Mouse (Mus musculus): ENCODE measurements around the gene Dnaaf2. TPM values are rescaled to one million over a fixed set of nuclear protein-coding genes. Genes with fewer than 3 reads are reported as not detected.
A peak's percentile ranks its signal among the peaks of the same experiment; 100 is the strongest.

Dnaaf2 gene
- polyA plus RNA-seq, 1 experiment, result 6.5 TPM

- TF ChIP-seq MAX (IDR thresholded peaks at IDR 0.05), result no peak
- TF ChIP-seq CTCF (IDR thresholded peaks at IDR 0.05; ENCODE audit: control insufficient read depth, insufficient read depth, insufficient read length), result no peak
- no peak for TF ChIP-seq USF1 (IDR thresholded peaks at IDR 0.05; ENCODE audit: low read depth)
- TF ChIP-seq MYOG (IDR thresholded peaks at IDR 0.05; ENCODE audit: control insufficient read depth, extremely low read depth, insufficient read length), result no peak
- no peak for TF ChIP-seq FOSL1 (IDR thresholded peaks at IDR 0.05; ENCODE audit: insufficient read depth, low read length, poor library complexity, severe bottlenecking)
- TF ChIP-seq CEBPB (IDR thresholded peaks at IDR 0.05; ENCODE audit: low read depth), result no peak
- TF ChIP-seq MYOD1 (IDR thresholded peaks at IDR 0.05; ENCODE audit: control insufficient read depth, insufficient read length, low read depth), result no peak
- Histone ChIP-seq H3K4me3 (ENCODE audit: insufficient read depth, poor library complexity, severe bottlenecking) (no peak overlapping the region), H3K79me3 (ENCODE audit: low read depth) (peaks cover 54% of the 10 kb centered on the region), H3ac (ENCODE audit: control insufficient read depth, insufficient read length, low read depth) (no peak overlapping the region), H3K27me3 (ENCODE audit: control insufficient read depth, insufficient read depth, insufficient read length) (no peaks in the 10 kb centered on the region), H3K36me3 (ENCODE audit: control insufficient read depth, insufficient read depth) (peaks cover 78% of the 10 kb centered on the region), H3K79me2 (ENCODE audit: control insufficient read depth, insufficient read depth) (peaks cover 78% of the 10 kb centered on the region)
These were observed 8.2 kb downstream of the Dnaaf2 start for GRCm38 (mm10) chr12:69190074-69190473.

GRCm38 (mm10) chr12:69186811-69187471 lies 11.3 kb downstream of the Dnaaf2 start:
- H3K4me3 ChIP-seq (ENCODE audit: insufficient read depth, poor library complexity, severe bottlenecking), result no peak overlapping the region
- peaks cover 82% of the 10 kb centered on the region for H3K79me2 ChIP-seq (ENCODE audit: control insufficient read depth, insufficient read depth)
- peaks cover 68% of the 10 kb centered on the region for H3K36me3 ChIP-seq (ENCODE audit: control insufficient read depth, insufficient read depth)
- TF ChIP-seq CTCF (IDR thresholded peaks at IDR 0.05; ENCODE audit: control insufficient read depth, insufficient read depth, insufficient read length), result no peak
- TF ChIP-seq FOSL1 (IDR thresholded peaks at IDR 0.05; ENCODE audit: insufficient read depth, low read length, poor library complexity, severe bottlenecking), result no peak
- no peak for TF ChIP-seq MYOD1 (IDR thresholded peaks at IDR 0.05; ENCODE audit: control insufficient read depth, insufficient read length, low read depth)
- no peak for TF ChIP-seq MYOG (IDR thresholded peaks at IDR 0.05; ENCODE audit: control insufficient read depth, extremely low read depth, insufficient read length)
- no peak for TF ChIP-seq MAX (IDR thresholded peaks at IDR 0.05)
- TF ChIP-seq USF1 (IDR thresholded peaks at IDR 0.05; ENCODE audit: low read depth), result no peak
- no peak for TF ChIP-seq CEBPB (IDR thresholded peaks at IDR 0.05; ENCODE audit: low read depth)
- H3K27me3 ChIP-seq (ENCODE audit: control insufficient read depth, insufficient read depth, insufficient read length), result no peaks in the 10 kb centered on the region
- peaks cover 42% of the 10 kb centered on the region for H3K79me3 ChIP-seq (ENCODE audit: low read depth)
- no peak overlapping the region for H3ac ChIP-seq (ENCODE audit: control insufficient read depth, insufficient read length, low read depth)

GRCm38 (mm10) chr12:69185371-69185770 lies 12.9 kb downstream of the Dnaaf2 start:
- Histone ChIP-seq H3K27me3 (ENCODE audit: control insufficient read depth, insufficient read depth, insufficient read length) (no peaks in the 10 kb centered on the region), H3K79me3 (ENCODE audit: low read depth) (peaks cover 44% of the 10 kb centered on the region), H3K36me3 (ENCODE audit: control insufficient read depth, insufficient read depth) (peaks cover 65% of the 10 kb centered on the region), H3K79me2 (ENCODE audit: control insufficient read depth, insufficient read depth) (peaks cover 82% of the 10 kb centered on the region), H3ac (ENCODE audit: control insufficient read depth, insufficient read length, low read depth) (no peak overlapping the region), H3K4me3 (ENCODE audit: insufficient read depth, poor library complexity, severe bottlenecking) (peak overlapping the region; percentile 81)
- TF ChIP-seq MYOD1 (IDR thresholded peaks at IDR 0.05; ENCODE audit: control insufficient read depth, insufficient read length, low read depth) (no peak), MAX (IDR thresholded peaks at IDR 0.05) (no peak), CTCF (IDR thresholded peaks at IDR 0.05; ENCODE audit: control insufficient read depth, insufficient read depth, insufficient read length) (no peak), MYOG (IDR thresholded peaks at IDR 0.05; ENCODE audit: control insufficient read depth, extremely low read depth, insufficient read length) (no peak), CEBPB (IDR thresholded peaks at IDR 0.05; ENCODE audit: low read depth) (no peak), USF1 (IDR thresholded peaks at IDR 0.05; ENCODE audit: low read depth) (no peak), FOSL1 (IDR thresholded peaks at IDR 0.05; ENCODE audit: insufficient read depth, low read length, poor library complexity, severe bottlenecking) (no peak)

GRCm38 (mm10) chr12:69184342-69185295 lies 13.6 kb downstream of the Dnaaf2 start:
- TF ChIP-seq FOSL1 (IDR thresholded peaks at IDR 0.05; ENCODE audit: insufficient read depth, low read length, poor library complexity, severe bottlenecking) (no peak), USF1 (IDR thresholded peaks at IDR 0.05; ENCODE audit: low read depth) (no peak), CEBPB (IDR thresholded peaks at IDR 0.05; ENCODE audit: low read depth) (no peak), CTCF (IDR thresholded peaks at IDR 0.05; ENCODE audit: control insufficient read depth, insufficient read depth, insufficient read length) (no peak), MAX (IDR thresholded peaks at IDR 0.05) (peak; percentile 48), MYOG (IDR thresholded peaks at IDR 0.05; ENCODE audit: control insufficient read depth, extremely low read depth, insufficient read length) (no peak)
- Histone ChIP-seq H3K79me2 (ENCODE audit: control insufficient read depth, insufficient read depth) (peaks cover 75% of the 10 kb centered on the region), H3K79me3 (ENCODE audit: low read depth) (peaks cover 44% of the 10 kb centered on the region), H3ac (ENCODE audit: control insufficient read depth, insufficient read length, low read depth) (peak overlapping the region; percentile 78), H3K36me3 (ENCODE audit: control insufficient read depth, insufficient read depth) (peaks cover 57% of the 10 kb centered on the region), H3K4me3 (ENCODE audit: insufficient read depth, poor library complexity, severe bottlenecking) (peak overlapping the region; percentile 81), H3K27me3 (ENCODE audit: control insufficient read depth, insufficient read depth, insufficient read length) (no peaks in the 10 kb centered on the region)

- H3K27me3 ChIP-seq (ENCODE audit: control insufficient read depth, insufficient read depth, insufficient read length), result no peaks in the 10 kb centered on the region
- peaks cover 44% of the 10 kb centered on the region for H3K79me3 ChIP-seq (ENCODE audit: low read depth)
- peak within 1 kb of the TSS; percentile 91 for H3ac ChIP-seq (ENCODE audit: control insufficient read depth, insufficient read length, low read depth)
- H3K4me3 ChIP-seq (ENCODE audit: insufficient read depth, poor library complexity, severe bottlenecking), result peak within 1 kb of the TSS; percentile 81
- peaks cover 51% of the 10 kb centered on the region for H3K36me3 ChIP-seq (ENCODE audit: control insufficient read depth, insufficient read depth)
- H3K79me2 ChIP-seq (ENCODE audit: control insufficient read depth, insufficient read depth), result peaks cover 67% of the 10 kb centered on the region
- TF ChIP-seq CTCF (IDR thresholded peaks at IDR 0.05; ENCODE audit: control insufficient read depth, insufficient read depth, insufficient read length), result no peak
- no peak for TF ChIP-seq CEBPB (IDR thresholded peaks at IDR 0.05; ENCODE audit: low read depth)
- TF ChIP-seq USF1 (IDR thresholded peaks at IDR 0.05; ENCODE audit: low read depth), result no peak
- no peak for TF ChIP-seq MYOD1 (IDR thresholded peaks at IDR 0.05; ENCODE audit: control insufficient read depth, insufficient read length, low read depth)
- TF ChIP-seq FOSL1 (IDR thresholded peaks at IDR 0.05; ENCODE audit: insufficient read depth, low read length, poor library complexity, severe bottlenecking), result no peak
- no peak for TF ChIP-seq MAX (IDR thresholded peaks at IDR 0.05)
- no peak for TF ChIP-seq MYOG (IDR thresholded peaks at IDR 0.05; ENCODE audit: control insufficient read depth, extremely low read depth, insufficient read length)
These were observed 14.5 kb downstream of the Dnaaf2 start, which contains the start of the genes Rpl36al and Mgat2 for GRCm38 (mm10) chr12:69183583-69184308. TSS of gene Rpl36al (minus strand) at chr12:69184083. TSS of gene Mgat2 (plus strand) at chr12:69184157.
